Mouse (Mus musculus): ENCODE measurements around the gene Adamtsl5.

- TF ChIP-seq CTCF (IDR thresholded peaks at IDR 0.05; ENCODE audit: low read depth, low read length): no peak
- no peak for TF ChIP-seq POLR2A (IDR thresholded peaks at IDR 0.05; ENCODE audit: extremely low read depth, insufficient read depth, low read length)
Measured at GRCm38 (mm10) chr10:80302082-80302355, 46.2 kb downstream of the Adamtsl5 start.
